Mouse (Mus musculus) lung, embryonic 15.5 days (tissue): Measurements from ENCODE around the gene Tmem150a. TPM values are rescaled to one million over a fixed set of nuclear protein-coding genes. Genes with fewer than 3 reads are reported as not detected.
A peak's percentile ranks its signal among the peaks of the same experiment; 100 is the strongest.

Experiments used
- ATAC-seq: fragments of 200-750 bp; cut with Nextera tagmentation; 2 replicates; pipeline ENCODE4 v1.8.0; 2017; ENCODE audit warnings: moderate number of reproducible peaks, borderline replicate concordance; ENCODE audit not compliant: low FRiP score, low TSS enrichment; ENCODE audit errors: extremely low read depth
- H3K27ac ChIP-seq: fragments of 300-500 bp; sonication (generic); 2 replicates; pipeline ENCODE4 v1.5.1; 2015; ENCODE audit warnings: moderate library complexity, mild to moderate bottlenecking, inconsistent platforms
- H3K27me3 ChIP-seq: fragments of 300-500 bp; sonication (generic); 2 replicates; pipeline ENCODE4 v1.6.1; 2015; ENCODE audit warnings: inconsistent platforms
- H3K36me3 ChIP-seq: fragments of 300-500 bp; sonication (generic); 2 replicates; pipeline ENCODE4 v1.6.1; 2015; ENCODE audit warnings: inconsistent platforms
- H3K4me1 ChIP-seq: fragments of 300-500 bp; sonication (generic); 2 replicates; pipeline ENCODE4 v1.6.1; 2015; ENCODE audit warnings: inconsistent platforms
- H3K4me2 ChIP-seq: fragments of 300-500 bp; sonication (generic); 2 replicates; pipeline ENCODE4 v1.6.1; 2015; ENCODE audit warnings: inconsistent platforms, mild to moderate bottlenecking, moderate library complexity
- H3K4me3 ChIP-seq: fragments of 300-500 bp; sonication (generic); 2 replicates; pipeline ENCODE4 v1.5.1; 2015; ENCODE audit warnings: mild to moderate bottlenecking, inconsistent platforms
- H3K9ac ChIP-seq: fragments of 300-500 bp; sonication (generic); 2 replicates; pipeline ENCODE4 v1.6.1; 2015; ENCODE audit warnings: inconsistent platforms
- H3K9me3 ChIP-seq: fragments of 300-500 bp; sonication (generic); 2 replicates; pipeline ENCODE4 v1.6.1; 2016; ENCODE audit warnings: inconsistent platforms
- WGBS: fragments of 180-500 bp; shearing (Covaris S2); methylation state at CpG from one replicate; pipeline ENCODE4 v1.1.7; 2015; 5-methylcytosine and 5-hydroxymethylcytosine counted together
- polyA plus RNA-seq: library from polyadenylated mRNA; unstranded; fragments of >200 nt; fragmentation: Nextera tagmentation; extraction: Ambion mirVana; gene quantifications from 2 replicates; pipeline ENCODE4 v1.2.1, GENCODE M21; 2015

Gene Tmem150a
- polyA plus RNA-seq, 1 experiment from 2014 or later, result 12.1 TPM

DNA sequence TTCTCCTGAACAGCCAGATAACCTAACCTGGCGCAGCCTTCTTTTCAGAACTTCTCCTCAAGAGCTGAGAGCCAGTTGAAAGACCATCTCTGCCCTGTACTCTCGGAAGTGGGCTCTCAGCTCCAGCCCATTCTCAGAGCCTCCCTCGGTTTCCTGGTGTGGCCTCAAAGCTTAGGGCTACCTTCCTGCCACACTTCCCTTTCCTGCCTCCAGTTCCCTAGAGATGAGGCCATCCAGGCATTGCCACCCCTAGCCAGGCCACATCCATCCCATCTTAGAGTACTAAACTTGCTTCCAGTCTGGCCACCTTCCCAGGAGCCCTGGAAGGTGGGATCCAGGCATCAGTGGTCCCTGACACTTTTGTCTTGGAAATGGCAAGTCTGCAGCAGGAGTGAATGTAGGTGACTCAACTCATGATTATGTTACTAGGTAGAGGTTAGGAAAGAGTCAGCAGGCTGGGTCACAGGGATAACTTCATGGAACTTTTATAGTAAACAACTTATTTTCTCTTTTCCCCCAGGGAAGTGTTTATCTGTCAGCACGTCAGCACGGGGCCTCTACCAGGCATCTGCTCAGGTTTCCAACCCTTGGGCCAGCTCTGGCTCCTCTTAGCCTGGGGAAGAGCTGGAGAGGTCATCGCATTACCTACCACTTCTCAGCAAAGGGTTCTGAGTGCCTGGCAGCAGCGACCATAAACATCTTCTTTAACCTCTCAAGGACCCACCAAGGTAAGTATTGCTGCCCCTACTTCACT is 24.3 kb downstream of the Tmem150a start:
- no peaks in the 10 kb centered on the region for H3K27me3 ChIP-seq
- peak; percentile 8; the same call in 1 of the 2 replicates for ATAC-seq
- no peaks in the 10 kb centered on the region for H3K9me3 ChIP-seq
- peak overlapping the region; percentile 83 for H3K4me2 ChIP-seq
- peaks cover 6% of the 10 kb centered on the region; the same call in 1 of the 2 replicates for H3K4me1 ChIP-seq
- H3K27ac ChIP-seq, result peak overlapping the region; percentile 84
- peak overlapping the region; percentile 62 for H3K4me3 ChIP-seq
- WGBS, result 43% methylated on average over 7 of the region's 7 CpGs
- H3K9ac ChIP-seq, result peak overlapping the region; percentile 72
- no peaks in the 10 kb centered on the region; the same call in 1 of the 2 replicates for H3K36me3 ChIP-seq

- peak within 1 kb of the TSS; percentile 83 for H3K4me2 ChIP-seq
- peak within 1 kb of the TSS; percentile 84 for H3K27ac ChIP-seq
- WGBS, result 1% methylated on average over 49 of the region's 49 CpGs
- ATAC-seq, result peak; percentile 87
- peaks cover 6% of the 10 kb centered on the region for H3K36me3 ChIP-seq
- no peaks in the 10 kb centered on the region for H3K27me3 ChIP-seq
- peak within 1 kb of the TSS; percentile 62 for H3K4me3 ChIP-seq
- 0 out of 2 replicates have a peak, but pooled peaks cover 6% of the 10 kb centered on the region for H3K4me1 ChIP-seq
- no peaks in the 10 kb centered on the region for H3K9me3 ChIP-seq
- H3K9ac ChIP-seq, result peak within 1 kb of the TSS; percentile 72
Measured at GRCm38 (mm10) chr6:72380131-72380770, 25.0 kb downstream of the Tmem150a start, which contains the start of gene Vamp5. Vamp5 (minus strand) TSS chr6:72380468.

DNA sequence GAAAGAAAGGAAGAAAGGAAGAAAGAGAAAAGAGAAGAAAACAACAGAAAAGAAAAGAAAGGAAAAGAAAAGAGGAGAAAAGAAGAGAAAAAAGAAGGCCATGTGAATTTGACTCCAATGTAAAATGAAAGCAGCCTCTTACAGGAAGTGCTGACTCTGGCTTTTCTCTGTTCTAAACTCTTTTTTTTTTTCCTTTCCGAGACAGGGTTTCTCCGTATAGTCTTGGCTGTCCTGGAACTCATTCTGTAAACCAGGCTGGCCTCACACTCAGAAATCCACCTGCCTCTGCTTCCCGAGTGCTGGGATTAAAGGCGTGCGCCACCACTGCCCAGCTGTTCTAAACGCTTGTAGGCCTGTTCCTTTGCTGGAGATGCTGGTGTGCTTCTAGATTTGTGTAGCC is 27.2 kb downstream of the Tmem150a start:
- WGBS, result 67% methylated on average over 6 of the region's 6 CpGs
- Histone ChIP-seq H3K9ac (no peak overlapping the region), H3K36me3 (peaks cover 23% of the 10 kb centered on the region)

GRCm38 (mm10) chr6:72383142-72383820 is 28.0 kb downstream of the Tmem150a start:
- H3K9me3 ChIP-seq, result no peaks in the 10 kb centered on the region
- 77% methylated on average over 6 of the region's 6 CpGs for WGBS
- H3K4me2 ChIP-seq, result no peak overlapping the region
- peaks cover 26% of the 10 kb centered on the region for H3K36me3 ChIP-seq
- no peak overlapping the region for H3K4me3 ChIP-seq
- H3K4me1 ChIP-seq, result peaks cover 12% of the 10 kb centered on the region
- no peak overlapping the region for H3K9ac ChIP-seq
- H3K27ac ChIP-seq, result no peak overlapping the region
- no peak for ATAC-seq
- H3K27me3 ChIP-seq, result no peaks in the 10 kb centered on the region

More for the DNA sequence above, 27.2 kb downstream of the Tmem150a start:
- H3K27ac ChIP-seq, result no peak overlapping the region
- no peaks in the 10 kb centered on the region for H3K9me3 ChIP-seq
- no peak overlapping the region for H3K4me3 ChIP-seq
- H3K27me3 ChIP-seq, result no peaks in the 10 kb centered on the region
- H3K4me1 ChIP-seq, result 0 out of 2 replicates have a peak, but pooled peaks cover 6% of the 10 kb centered on the region
- H3K4me2 ChIP-seq, result no peak overlapping the region
- no peak for ATAC-seq

DNA sequence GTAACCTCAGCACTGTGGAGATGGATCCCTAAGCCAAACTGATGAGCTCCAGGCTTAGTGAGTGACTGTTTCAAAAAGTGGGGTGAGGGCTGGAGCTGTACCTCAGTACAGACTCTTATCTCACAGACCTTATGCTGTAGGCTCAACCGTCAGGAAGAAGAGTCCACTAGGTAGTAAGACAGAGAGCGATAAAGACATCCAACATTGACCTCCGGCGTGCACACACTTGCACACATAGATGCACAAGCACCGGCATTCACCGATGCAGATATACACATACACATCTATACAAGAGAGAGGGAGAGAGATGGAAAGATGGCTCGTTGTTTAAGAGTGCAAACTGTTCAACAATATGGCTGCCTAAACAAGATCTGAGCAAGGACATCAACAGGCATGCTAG is 28.7 kb downstream of the Tmem150a start:
- no peaks in the 10 kb centered on the region for H3K9me3 ChIP-seq
- H3K4me3 ChIP-seq, result no peak overlapping the region
- H3K36me3 ChIP-seq, result peaks cover 26% of the 10 kb centered on the region
- peaks cover 18% of the 10 kb centered on the region for H3K4me1 ChIP-seq
- no peaks in the 10 kb centered on the region for H3K27me3 ChIP-seq
- no peak overlapping the region for H3K9ac ChIP-seq
- 90% methylated on average over 7 of the region's 7 CpGs for WGBS
- no peak overlapping the region for H3K4me2 ChIP-seq
- H3K27ac ChIP-seq, result no peak overlapping the region
- no peak for ATAC-seq

DNA sequence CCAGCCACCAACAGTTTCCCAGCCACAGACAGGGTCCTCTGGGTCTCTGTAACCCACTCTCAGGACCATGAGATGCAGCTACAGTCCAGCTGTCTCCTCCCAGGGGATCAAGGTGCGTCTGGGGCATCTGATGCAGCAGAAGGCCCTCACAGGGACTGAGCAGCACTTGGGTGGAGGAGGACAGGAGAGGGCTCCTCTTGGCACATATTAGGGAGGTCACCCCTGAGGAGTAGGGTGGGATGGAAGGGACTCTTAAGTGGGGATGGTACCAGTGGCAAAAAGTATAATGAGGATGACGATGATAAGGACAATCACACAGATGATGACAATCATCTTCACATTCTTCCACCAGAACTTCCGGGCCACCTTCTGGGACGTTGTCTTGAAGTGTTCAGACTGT is 30.0 kb downstream of the Tmem150a start:
- Histone ChIP-seq H3K4me3 (no peak overlapping the region), H3K27ac (no peak overlapping the region), H3K9ac (no peak overlapping the region), H3K4me1 (peaks cover 24% of the 10 kb centered on the region), H3K27me3 (no peaks in the 10 kb centered on the region), H3K36me3 (peaks cover 26% of the 10 kb centered on the region), H3K9me3 (no peaks in the 10 kb centered on the region), H3K4me2 (no peak overlapping the region)
- 66% methylated on average over 4 of the region's 4 CpGs for WGBS
- no peak for ATAC-seq

DNA sequence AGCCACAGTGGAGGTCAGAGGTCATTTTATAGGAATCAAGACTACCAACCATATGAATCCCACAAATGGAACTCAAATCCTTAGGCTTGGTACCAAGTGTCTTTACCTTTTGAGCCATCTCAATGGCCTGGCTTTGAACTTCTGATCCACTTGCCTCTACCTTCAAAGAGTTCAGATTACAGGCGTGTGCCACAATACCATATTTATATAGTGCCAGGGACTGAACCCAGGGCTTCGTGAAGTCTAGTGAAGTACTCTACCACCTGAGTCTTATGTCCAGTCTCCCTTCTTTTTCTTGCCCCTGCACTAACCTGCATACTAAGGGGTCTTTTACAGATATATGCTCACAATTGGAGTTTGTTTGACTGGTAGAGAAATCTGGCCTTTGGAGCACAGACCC is 31.3 kb downstream of the Tmem150a start:
- H3K4me2 ChIP-seq, result no peak overlapping the region
- H3K36me3 ChIP-seq, result peaks cover 26% of the 10 kb centered on the region
- H3K27ac ChIP-seq, result no peak overlapping the region
- peaks cover 31% of the 10 kb centered on the region for H3K4me1 ChIP-seq
- H3K9me3 ChIP-seq, result no peaks in the 10 kb centered on the region
- H3K9ac ChIP-seq, result no peak overlapping the region
- H3K4me3 ChIP-seq, result no peak overlapping the region
- H3K27me3 ChIP-seq, result no peaks in the 10 kb centered on the region
- WGBS, result 89% methylated on average over 2 of the region's 2 CpGs
- ATAC-seq, result no peak

GRCm38 (mm10) chr6:72387816-72388215 is 32.6 kb downstream of the Tmem150a start:
- ATAC-seq, result no peak
- H3K4me3 ChIP-seq, result no peak overlapping the region

GRCm38 (mm10) chr6:72388266-72388665 is 33.0 kb downstream of the Tmem150a start:
- WGBS, result 65% methylated on average over 10 of the region's 10 CpGs
- H3K4me3 ChIP-seq, result no peak overlapping the region
- H3K9ac ChIP-seq, result no peak overlapping the region

More at GRCm38 (mm10) chr6:72387816-72388215, 32.6 kb downstream of the Tmem150a start:
- Histone ChIP-seq H3K4me1 (peaks cover 34% of the 10 kb centered on the region), H3K9ac (no peak overlapping the region), H3K27ac (no peak overlapping the region), H3K4me2 (no peak overlapping the region), H3K9me3 (no peaks in the 10 kb centered on the region), H3K27me3 (no peaks in the 10 kb centered on the region), H3K36me3 (peaks cover 26% of the 10 kb centered on the region)
- WGBS, result 88% methylated on average over 3 of the region's 3 CpGs

GRCm38 (mm10) chr6:72388791-72389329 is 33.6 kb downstream of the Tmem150a start:
- Histone ChIP-seq H3K4me2 (peak overlapping the region; percentile 72), H3K36me3 (peaks cover 26% of the 10 kb centered on the region), H3K4me1 (peaks cover 34% of the 10 kb centered on the region), H3K27me3 (no peaks in the 10 kb centered on the region), H3K9me3 (no peaks in the 10 kb centered on the region), H3K4me3 (peak overlapping the region; percentile 60), H3K9ac (no peak overlapping the region), H3K27ac (peak overlapping the region; percentile 98)
- no peak for ATAC-seq
- WGBS, result 62% methylated on average over 6 of the region's 6 CpGs

More at GRCm38 (mm10) chr6:72388266-72388665, 33.0 kb downstream of the Tmem150a start:
- Histone ChIP-seq H3K27me3 (no peaks in the 10 kb centered on the region), H3K4me2 (peak overlapping the region; percentile 72; the same call in 1 of the 2 replicates), H3K36me3 (peaks cover 26% of the 10 kb centered on the region), H3K4me1 (peaks cover 34% of the 10 kb centered on the region), H3K27ac (no peak overlapping the region), H3K9me3 (no peaks in the 10 kb centered on the region)
- ATAC-seq, result no peak

- WGBS, result 7% methylated on average over 13 of the region's 13 CpGs
- peaks cover 26% of the 10 kb centered on the region for H3K36me3 ChIP-seq
- peak overlapping the region; percentile 72 for H3K4me2 ChIP-seq
- peaks cover 34% of the 10 kb centered on the region for H3K4me1 ChIP-seq
- H3K9me3 ChIP-seq, result no peaks in the 10 kb centered on the region
- peak overlapping the region; percentile 60 for H3K4me3 ChIP-seq
- peak overlapping the region; percentile 98 for H3K27ac ChIP-seq
- H3K27me3 ChIP-seq, result no peaks in the 10 kb centered on the region
- peak; percentile 56; the same call in 1 of the 2 replicates for ATAC-seq
- peak overlapping the region; percentile 67 for H3K9ac ChIP-seq
Measured at GRCm38 (mm10) chr6:72389471-72389940, 34.3 kb downstream of the Tmem150a start.
